Mouse (Mus musculus): ENCODE data around the gene Cd52.
A peak's percentile ranks its signal among the peaks of the same experiment; 100 is the strongest.

Gene Cd52

GRCm38 (mm10) chr4:134119042-134119441 lies 24.2 kb upstream of the Cd52 start:
- DNase-seq (ENCODE audit: low spot score): no peak

DNA sequence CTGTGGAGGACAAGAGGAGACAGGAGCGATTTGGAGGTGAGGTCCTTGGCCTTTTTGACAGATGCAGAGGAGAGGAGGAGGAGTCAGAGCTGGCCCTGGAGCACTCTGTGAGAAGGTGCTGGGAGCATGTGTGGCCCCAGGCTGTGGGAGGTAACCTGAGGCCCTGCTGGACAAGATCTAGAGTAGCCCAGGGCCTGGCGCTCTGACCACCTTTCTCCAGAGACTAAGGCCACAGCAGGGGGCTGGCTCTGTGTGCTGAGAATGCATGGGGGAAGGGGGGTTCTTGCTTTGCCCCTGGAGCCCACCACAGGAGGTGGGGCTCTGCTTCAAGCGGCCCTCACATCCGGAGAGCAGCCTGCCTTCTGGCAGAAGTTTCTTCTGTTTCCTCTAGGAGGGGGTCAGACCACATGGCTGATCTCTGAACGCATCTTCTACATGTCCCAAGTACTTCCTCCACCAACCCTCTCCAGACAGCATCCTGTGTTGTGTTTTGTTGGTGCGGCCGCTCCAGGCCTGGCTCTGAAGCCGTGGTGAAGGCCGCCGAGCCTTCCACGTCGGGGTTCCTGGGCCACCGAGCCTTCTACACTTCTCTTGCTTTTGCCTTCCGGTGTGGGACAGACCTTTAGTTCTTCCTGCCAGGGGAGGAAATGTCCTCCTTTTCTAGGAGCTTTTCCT lies 23.4 kb upstream of the Cd52 start:
- DNase-seq (ENCODE audit: low spot score): no peak

DNA sequence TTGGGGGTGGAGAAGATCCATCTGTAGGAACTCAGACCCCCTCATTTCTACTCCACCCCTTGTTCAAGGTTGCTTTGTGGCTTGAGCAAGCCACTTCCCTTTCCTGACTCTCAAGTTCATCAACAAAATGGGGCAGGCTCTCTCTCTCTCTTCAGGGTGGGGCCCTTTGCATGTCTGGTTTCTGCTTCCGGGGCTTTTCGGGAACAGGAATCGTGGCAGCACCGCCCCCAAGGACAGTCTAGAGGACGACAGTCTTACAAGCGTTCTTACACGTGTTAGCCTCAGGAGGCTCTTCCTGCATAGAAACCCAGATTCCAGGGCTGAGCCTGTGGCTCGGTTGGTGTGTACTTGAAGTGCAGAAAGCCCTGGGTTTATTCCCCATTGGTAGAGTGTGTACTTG lies 22.1 kb upstream of the Cd52 start:
- DNase-seq (ENCODE audit: low spot score): no peak

DNA sequence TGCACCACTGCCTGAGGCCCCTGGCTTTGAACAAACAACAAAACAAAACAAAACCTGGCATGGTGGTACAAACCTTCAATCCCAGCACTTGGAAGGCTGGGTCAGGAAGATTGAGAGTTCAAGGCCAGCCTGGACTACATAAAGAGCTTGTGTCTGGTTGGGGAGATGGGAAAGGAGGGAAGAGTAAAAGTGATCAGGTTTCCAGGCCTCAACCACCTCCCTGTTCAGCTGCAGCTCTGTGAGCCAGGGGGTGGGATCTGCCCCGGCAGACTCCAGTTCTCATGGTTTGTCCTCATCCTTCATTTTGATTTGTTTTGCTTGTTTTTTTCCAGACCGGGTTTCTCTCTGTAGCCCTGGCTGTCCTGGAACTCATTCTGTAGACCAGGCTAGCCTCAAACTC lies 21.6 kb upstream of the Cd52 start:
- no peak for DNase-seq (ENCODE audit: low spot score)

GRCm38 (mm10) chr4:134115215-134116144 lies 20.6 kb upstream of the Cd52 start:
- no peak for DNase-seq (ENCODE audit: low spot score)

GRCm38 (mm10) chr4:134114038-134114437 lies 19.2 kb upstream of the Cd52 start:
- DNase-seq (ENCODE audit: low spot score): no peak

DNA sequence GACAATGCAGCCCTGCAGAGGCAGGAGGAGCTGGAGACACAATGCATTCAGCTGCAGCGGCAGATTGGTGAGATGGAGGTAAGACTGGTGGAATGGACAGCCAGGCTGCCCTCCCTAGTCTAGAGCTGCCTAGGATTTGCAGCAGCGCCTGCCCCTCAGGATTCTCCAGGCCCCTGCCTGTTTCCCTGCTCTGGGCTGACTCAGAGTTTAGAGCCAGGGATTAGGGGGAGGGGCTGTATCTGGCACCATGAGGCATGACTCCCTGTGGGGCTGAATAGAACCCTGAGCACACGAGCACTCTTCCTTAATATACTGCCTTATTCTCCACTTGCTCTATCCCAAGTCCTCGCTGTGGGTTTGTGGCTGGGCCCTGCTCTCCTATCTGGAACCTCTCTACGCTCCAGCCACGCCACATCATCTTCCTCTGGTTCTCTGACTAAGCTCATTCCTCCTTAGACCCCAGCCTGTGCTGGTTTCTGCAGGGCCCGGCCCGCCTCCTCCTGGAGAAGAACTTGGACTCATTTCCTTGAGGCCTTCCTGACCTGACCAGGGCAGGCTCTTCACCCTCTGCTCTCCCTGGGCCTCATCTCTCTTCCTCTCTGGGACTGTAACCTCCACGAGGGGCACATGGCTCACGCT lies 18.6 kb upstream of the Cd52 start:
- no peak for DNase-seq (ENCODE audit: low spot score)

GRCm38 (mm10) chr4:134112403-134112802 lies 17.5 kb upstream of the Cd52 start:
- DNase-seq (ENCODE audit: low spot score): no peak

DNA sequence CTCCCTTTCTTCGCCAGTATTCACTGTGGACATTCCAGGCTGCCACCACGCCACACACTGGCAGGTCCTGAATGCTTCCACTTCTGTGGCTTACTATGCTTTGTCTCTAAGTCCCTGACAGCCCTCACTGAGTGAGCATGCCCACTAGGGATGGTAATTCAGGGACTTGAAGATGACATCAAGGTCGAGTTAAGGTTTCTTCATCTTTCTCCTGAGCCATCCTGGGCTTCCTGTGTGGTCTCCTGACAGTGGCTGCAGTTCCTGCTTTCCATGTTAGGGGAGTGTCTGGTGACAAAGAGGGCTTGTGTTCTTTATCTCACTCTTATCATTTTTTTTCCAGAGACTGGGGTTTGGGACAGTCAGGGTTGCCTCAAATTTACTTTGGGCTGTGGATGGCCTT lies 15.8 kb upstream of the Cd52 start:
- DNase-seq (ENCODE audit: low spot score): no peak

DNA sequence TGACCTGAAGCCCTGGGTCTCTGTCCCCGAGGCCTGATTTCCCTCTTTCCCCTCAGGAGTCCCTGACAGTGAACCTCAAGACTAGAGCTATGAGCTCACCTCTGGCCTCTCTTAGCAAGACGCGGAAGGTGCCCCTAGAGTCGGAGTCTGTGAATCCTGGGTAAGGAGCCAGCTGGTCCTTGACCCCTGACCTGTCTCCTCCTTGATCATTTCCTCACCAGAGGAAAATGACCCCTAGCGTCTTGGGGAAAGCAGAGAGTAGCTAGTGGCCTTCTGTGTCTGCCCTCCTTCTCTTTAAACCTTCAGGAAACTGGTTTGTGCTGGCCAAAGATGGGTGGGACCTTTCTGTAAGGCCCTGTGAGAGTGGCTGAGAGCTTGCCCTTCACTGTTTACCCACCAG lies 13.3 kb upstream of the Cd52 start:
- DNase-seq (ENCODE audit: low spot score): peak; percentile 62

DNA sequence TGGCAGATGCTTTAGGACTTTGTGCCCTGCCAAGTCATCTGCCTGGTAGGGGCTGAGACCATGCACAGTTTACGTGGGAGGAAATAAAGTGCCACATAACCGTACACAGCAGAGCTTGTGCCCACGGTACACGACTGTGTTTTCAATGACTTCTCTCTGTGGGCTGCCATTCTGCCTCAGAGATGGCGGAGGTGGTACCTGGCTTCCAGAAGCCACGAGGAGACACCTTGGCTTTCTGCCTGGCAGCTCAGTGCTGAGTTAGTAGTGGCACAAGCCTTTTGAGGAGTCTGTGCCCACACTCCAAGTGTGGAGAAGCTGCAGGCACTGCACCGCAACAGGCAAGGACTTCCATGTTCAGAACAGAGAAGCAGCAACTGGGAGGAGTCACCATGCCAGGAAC lies 12.8 kb upstream of the Cd52 start:
- DNase-seq (ENCODE audit: low spot score): no peak

DNA sequence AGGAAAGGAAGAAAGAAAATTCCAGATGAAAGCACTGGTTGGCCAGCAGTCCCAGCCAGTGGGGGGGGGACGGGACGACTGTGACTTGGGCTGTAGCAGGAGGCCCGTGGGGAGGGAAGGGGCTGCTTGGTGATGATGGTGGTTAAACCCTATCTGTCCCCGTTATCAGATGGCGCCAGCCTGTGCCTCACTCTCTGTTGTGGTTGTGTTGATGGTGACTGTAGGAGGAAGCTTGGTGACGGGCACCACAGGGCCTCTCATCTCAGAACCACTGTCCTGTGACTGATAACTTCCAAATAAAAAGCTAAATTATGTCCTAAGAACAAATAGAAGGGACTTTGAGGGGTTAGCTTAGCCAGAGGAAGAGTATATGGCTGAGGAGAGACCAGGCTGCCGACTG lies 11.2 kb upstream of the Cd52 start:
- no peak for DNase-seq (ENCODE audit: low spot score)

DNA sequence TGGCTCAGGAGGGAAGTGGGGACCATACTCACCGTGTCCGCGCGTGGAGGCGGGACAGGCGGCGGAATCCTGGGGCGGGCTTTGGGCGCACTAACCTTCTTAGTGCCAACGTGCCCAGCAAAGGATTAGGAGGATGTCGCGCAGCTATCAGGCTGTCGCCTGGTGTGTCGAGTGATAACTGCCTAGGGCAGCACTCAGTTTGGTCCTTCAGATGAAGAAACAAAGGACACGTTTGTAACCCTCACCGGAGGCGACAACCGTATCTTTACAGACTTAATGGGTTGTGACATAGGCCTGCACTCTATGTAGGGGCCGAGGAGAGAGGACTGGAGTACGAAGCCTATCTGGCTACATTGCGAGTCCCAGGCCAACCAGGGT lies 7.8 kb upstream of the Cd52 start:
- no peak for DNase-seq (ENCODE audit: low spot score)

DNA sequence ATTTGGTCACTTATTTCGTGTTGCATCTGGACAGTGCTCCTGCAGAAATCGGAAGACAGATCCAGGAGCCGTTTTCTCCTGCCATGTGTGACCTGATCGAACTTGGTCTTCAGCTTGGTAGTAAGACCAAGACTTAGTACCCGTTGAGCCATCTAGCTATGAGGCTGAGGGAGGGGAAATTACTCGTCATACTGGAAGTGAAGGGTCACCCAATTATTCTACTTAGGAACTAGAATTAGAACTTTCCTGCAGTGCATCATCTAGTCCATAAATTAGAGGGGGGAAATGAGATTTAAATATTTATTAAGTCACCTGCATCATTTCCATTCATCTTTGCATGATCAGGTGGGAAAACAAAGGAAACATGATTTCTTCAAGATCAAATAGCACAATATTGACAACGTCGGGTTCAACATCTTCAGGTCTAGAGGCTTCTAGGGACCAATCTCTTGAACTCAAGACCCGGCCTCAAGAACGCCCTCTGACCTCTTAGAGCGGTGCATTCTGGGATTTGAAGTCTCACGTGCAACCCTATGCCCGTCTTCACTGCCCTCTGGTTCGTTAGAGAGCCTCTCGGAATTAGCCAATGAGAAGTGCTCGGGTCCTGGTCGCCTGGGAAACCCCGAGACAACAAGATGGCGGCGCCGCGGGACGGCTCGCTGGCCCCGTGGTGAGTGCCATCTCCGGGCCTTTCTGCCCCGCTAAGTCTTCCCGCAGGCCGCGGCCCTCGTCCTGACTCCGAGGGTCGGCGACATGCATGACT lies 7.3 kb upstream of the Cd52 start, which contains the start of gene Ubxn11:
TSS of gene Ubxn11 (plus strand) at position 592 of the 763 bp plus-strand sequence.
- DNase-seq (ENCODE audit: low spot score): peak; percentile 97

- DNase-seq (ENCODE audit: low spot score): no peak
Measured at GRCm38 (mm10) chr4:134100245-134100644, 5.4 kb upstream of the Cd52 start.

DNA sequence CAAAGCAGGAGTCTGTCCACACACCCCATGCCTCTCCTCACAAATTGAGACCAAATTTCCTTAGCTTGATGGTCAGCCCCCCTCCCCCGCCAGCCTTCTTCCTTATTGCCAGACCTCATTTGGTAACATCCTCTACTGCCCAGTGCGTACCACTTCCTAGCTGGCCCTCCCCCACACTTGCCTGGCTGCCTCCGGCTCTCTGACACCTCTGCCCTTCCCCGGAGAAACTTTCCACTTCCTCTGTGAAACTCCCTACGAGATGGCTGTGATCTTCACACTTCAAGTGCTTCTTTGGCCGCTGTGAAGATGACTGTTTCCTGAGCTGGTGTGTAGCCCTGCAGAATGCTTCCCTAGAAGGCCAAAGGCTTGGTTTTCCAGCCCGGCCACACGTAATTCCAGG lies 3.7 kb upstream of the Cd52 start:
- no peak for DNase-seq (ENCODE audit: low spot score)

GRCm38 (mm10) chr4:134097015-134097608 lies 2.2 kb upstream of the Cd52 start:
- no peak for DNase-seq (ENCODE audit: low spot score)

DNA sequence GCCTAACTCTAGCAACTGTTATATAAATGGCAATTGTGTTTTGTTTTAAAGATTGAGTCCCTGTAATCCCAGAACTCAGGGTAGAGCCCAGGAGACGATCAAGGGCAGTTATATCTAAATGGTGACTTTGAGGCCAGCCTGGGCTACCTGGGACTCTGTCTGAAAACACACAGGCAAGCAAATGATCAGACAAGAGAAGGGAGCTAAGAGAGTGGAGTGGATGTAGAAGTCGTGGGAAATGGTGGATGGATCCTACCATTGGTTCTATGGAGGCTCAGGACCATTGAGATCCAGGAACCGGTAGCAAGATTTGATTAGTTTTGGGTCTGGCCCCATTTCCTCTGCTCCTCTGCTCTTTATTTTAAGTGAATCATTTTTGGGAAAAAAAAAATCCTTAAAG lies 1.2 kb upstream of the Cd52 start:
- DNase-seq (ENCODE audit: low spot score): no peak

DNA sequence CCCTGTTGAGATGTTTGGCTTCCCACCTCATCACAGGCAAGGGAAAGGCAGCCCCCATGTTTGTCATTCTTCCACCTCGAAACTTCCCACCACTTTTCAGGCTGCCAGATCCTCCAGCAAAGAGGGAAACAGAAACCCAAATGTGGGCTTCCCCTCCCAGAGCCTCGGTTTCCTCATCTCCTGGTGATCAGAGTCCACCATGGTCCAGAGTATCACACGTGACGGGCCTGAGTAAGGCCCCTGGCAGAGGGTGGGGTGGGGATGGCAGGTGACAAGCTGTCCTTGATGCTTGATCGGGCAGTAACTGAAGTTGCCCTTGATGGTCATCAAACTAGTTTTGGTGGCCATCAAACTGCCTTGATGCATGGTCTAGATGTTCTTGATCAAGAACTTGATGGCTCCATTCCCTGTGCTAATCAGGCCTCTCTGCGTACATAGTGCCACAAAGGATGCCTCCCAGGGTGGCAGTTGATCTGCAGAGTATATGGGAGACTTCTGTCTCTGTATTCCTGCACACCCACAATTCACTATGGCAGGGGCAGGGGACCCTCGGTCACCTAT lies 798 bp downstream of the Cd52 start:
- no peak for DNase-seq (ENCODE audit: low spot score)

DNA sequence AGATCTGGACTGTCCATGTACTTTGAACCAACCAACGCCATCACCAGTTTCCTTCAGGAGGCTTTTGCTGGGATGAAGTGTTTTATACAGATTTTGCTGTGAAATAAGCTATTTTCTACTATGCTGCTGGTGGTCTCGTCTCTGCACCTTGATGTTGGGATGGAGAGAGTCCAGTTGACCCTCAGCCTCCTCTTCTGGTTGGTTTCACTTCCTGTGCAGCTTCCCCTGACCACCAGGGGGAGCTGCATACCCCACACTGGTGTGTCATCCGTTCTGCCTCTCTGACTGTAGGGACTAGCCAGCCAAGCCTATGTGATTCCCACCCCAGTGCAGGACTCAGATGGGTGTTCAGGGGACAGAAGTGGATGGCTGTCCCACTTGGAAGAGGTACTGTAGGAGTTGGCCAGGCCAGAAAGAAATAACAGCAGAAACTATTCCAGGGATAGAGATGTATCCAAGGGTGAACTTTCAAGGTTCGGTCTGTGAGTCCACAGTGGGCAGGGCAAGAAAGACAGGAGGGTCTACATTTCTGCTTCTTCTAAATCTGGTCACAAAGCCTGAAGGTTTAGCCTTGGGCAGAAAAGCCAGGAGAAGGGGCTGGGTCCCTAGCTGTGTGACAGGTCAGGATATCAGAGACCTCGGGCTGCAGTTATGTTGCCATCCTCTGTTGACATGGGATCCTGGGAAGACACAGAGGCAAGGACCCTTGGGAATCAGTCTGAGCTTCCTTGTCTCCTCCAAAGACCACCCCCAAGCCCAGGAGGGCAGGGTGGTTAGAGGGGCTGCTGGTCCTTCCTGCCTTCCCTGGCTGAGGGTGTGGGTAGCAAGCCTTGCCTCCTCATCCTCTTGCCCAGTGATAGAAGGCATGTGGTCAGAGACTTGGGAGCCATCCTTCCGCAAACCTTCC lies 2.2 kb downstream of the Cd52 start:
- DNase-seq (ENCODE audit: low spot score): peak; percentile 67

- DNase-seq (ENCODE audit: low spot score): no peak
Measured at GRCm38 (mm10) chr4:134091225-134091529, 3.7 kb downstream of the Cd52 start.

All from embryo, embryonic 10.5 days (tissue).